Mouse (Mus musculus): ENCODE measurements around the gene Gm10665. TPM values are rescaled to one million over a fixed set of nuclear protein-coding genes. Genes with fewer than 3 reads are reported as not detected.

Gene Gm10665
- polyA plus RNA-seq (2017; shearing (Covaris generic)) = 0.65 TPM

DNA sequence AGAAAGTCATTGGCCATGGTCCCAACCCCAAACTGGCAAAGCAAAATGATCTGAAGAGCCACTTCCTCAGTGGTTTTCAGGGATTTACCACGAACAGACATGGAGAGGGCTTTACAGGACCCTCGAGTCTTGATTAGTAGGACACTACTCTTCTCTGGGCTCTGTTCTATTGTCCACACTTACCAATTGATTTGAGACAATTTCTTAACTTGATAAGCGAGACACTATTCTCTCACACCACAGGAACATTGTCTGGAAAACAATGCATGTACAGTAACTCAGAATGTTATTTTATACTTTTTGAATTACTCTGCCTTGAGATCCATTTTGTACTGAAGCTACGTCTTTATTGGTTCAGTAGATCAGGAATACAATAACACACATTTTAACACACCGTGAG, at the start of gene Gm10665:
Gm10665 (minus strand) TSS at position 101 of the 400 bp plus-strand sequence.

DNA sequence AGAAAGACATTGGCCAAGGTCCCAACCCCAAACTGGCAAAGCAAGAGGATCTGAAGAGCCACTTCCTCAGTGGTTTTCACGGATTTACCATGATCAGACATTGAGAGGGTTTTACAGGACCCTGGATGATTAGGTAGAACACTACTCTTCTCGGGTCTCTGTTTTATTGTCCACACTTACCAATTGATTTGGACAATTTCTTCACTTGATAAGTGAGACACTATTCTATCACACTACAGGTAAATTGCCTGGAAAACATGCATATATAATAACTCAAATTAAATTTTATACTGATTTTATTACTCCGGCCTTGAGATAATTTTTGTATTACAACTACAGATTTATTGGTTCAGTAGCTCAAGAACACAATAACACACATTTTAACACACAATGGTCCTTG, 35.7 kb upstream of the Gm10665 start, which contains the start of gene Vmn1r151:
Vmn1r151 (minus strand) TSS at position 101 of the 400 bp plus-strand sequence.

DNA sequence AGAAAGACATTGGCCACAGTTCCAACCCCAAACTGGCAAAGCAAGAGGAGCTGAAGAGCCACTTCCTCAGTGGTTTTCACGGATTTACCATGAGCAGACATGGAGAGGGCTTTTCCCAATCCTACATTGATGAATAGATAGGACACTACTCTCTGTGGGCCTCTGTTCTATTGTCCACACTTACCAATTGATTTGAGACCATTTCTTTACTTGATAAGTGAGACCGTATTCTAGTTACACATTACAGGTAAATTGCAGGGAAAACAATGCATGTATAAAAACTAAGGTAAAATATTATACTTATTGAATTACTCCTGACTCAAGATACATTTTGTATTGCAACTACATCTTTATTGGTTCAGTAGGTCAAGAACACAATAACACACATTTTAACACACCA, 25.7 kb downstream of the Gm10665 start, which contains the start of gene Vmn1r149:
Vmn1r149 (minus strand) TSS at position 101 of the 400 bp plus-strand sequence.

DNA sequence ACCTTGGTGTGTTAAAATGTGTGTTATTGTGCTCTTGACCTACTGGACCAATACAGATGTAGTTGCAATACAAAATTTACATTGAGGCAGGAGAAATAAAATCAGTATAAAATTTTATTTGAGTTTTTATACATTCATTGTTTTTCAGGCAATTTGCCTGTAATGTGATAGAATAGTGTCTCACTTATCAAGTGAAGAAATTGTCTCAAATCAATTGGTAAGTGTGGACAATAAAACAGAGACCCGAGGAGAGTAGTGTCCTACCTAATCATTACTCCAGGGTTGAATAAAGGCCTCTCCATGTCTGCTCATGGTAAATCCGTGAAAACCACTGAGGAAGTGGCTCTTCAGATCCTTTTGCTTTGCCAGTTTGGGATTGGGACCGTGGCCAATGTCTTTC, 50.6 kb downstream of the Gm10665 start, which contains the start of gene Vmn1r148:
Vmn1r148 (plus strand) TSS at position 301 of the 400 bp plus-strand sequence.

Other genes starting within 250 kb of the Gm10665 start
- gene Gm8453, start 234.6 kb downstream of the Gm10665 start, polyA plus RNA-seq (2017; shearing (Covaris generic)) = not detected
- not detected for gene Gm4187, start 134.4 kb downstream of the Gm10665 start, polyA plus RNA-seq (2017; shearing (Covaris generic))
- gene Gm8660, start 93.0 kb downstream of the Gm10665 start, polyA plus RNA-seq (2017; shearing (Covaris generic)) = not detected
- not detected for gene Vmn1r148, start 50.5 kb downstream of the Gm10665 start, polyA plus RNA-seq (2017; shearing (Covaris generic))
- gene Vmn1r149, start 25.8 kb downstream of the Gm10665 start, polyA plus RNA-seq (2017; shearing (Covaris generic)) = not detected
- gene Vmn1r151, start 35.6 kb upstream of the Gm10665 start, polyA plus RNA-seq (2017; shearing (Covaris generic)) = not detected
- gene Vmn1r152, start 58.9 kb upstream of the Gm10665 start, polyA plus RNA-seq (2017; shearing (Covaris generic)) = 1.1 TPM
- not detected for gene Gm8677, start 70.8 kb upstream of the Gm10665 start, polyA plus RNA-seq (2017; shearing (Covaris generic))
- gene Gm4201, start 101.3 kb upstream of the Gm10665 start, polyA plus RNA-seq (2017; shearing (Covaris generic)) = not detected
- not detected for gene Gm4565, start 124.1 kb upstream of the Gm10665 start, polyA plus RNA-seq (2017; shearing (Covaris generic))
- gene Vmn1r155, start 193.9 kb upstream of the Gm10665 start, polyA plus RNA-seq (2017; shearing (Covaris generic)) = 0.67 TPM
- gene Gm8693, start 228.2 kb upstream of the Gm10665 start, polyA plus RNA-seq (2017; shearing (Covaris generic)) = not detected